Mouse (Mus musculus) layer of hippocampus, postnatal 36 days (tissue): ENCODE measurements at regions not wholly inside any gene's neighbourhood (a gene's known extent, or its start where the extent isn't known, plus 50 kb on each side); places are given as distances from the start of the nearest gene placed in this dataset.
"Not testable (repeated sequence)": the region's sequence is repeated elsewhere in the genome, so short reads cannot be mapped to it uniquely, and the experiment has no call there.

Experiments used
- DNase-seq, 2 experiments: peaks; one replicate each; pipeline ENCODE4 v3.0.0; 2022

DNA sequence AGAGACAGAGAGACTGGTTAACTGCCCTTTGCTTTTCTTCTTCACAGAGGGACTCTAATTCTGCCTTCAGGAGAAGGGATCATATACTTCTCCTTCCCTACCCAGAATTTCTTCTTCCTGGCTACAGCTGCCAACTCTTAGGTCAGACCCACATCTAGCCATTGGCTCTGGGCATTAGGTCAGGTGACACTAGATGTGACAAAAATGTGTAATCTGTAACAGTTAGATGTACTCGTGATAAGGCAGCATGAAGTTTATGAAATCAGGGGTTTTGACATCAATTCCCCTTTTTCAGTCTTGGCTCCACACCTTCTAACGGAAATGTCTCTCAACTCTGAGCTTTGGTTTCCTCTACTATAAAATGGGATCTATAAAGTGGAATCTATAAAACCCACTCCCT lies 428.4 kb downstream of the Bmper start:
- DNase-seq = no peak

DNA sequence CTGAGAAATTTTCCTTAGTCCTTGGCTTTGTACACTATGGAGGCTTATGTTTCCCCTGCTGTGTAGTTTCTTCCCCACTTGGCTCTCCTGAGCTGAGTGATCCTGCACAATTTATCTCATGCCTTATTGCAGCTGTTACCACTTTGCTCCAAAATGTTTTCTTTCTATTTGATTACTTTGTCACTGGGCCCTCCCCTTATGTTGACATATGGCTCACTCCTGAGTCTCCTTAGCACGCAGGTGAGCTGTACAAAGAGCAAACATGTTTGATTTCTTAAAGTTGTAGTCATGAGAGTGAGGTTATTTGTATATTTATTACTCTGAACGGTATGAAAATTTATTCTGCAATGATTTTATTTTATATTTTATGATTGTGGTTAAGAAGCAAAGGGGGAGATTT lies 430.2 kb downstream of the Bmper start:
- no peak for DNase-seq

DNA sequence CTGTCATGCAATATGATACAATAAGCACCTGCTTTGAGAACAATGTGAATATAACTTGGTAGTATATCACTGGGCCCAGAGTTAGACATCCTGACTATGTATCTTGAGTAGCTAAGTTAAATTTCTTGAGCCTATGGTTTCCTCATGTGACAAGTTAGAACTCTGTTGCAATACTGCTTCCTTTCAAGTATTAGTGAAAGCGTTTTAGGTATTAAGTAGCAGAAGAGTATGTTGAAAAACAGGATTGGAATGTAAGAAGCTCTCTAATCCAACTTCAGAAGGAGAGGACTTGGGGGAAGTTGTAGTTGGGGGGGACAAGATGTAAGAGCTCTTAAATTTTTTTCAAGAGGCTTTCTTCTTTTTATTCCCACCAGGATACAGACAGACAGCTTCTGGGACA lies 431.9 kb downstream of the Bmper start:
- no peak for DNase-seq

DNA sequence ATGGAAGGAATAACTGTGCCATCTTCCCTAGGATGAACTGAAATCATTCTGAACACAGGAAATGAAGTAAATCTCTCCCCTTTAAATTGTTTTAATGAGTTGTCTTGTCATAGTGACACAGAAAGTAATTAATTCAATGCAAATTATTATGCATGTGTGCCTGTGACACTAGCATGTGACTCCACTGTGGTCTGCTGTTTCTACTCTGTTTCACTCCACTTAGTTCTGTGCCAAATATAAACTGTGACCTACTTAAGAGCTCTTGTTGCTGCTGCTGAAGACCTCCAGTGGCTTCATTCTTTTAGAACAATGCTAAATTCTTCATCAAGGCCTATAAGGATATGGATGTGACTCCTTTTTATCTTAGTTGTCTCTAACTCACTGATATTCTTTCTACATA lies 431.8 kb upstream of the Npsr1 start:
- no peak for DNase-seq

DNA sequence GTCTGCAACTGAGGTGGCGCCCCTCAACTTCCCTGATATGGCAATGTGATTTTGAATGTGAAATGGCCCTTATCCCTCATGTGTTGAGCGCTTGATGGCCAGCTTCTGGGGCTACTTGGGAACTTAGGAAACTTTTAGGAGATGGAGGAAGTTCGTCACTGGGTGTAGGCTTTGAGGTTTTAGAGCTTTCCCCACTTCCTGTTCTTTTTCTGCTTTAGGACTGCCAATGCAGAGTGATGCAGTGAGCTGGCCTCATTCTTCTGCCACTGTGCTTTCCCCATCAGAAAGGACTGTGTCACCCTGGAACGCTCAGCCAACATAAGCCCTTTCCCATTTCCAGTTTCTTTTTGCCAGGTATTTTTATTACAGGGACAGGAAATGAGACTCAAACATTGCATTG lies 428.6 kb upstream of the Npsr1 start:
- no peak for DNase-seq

DNA sequence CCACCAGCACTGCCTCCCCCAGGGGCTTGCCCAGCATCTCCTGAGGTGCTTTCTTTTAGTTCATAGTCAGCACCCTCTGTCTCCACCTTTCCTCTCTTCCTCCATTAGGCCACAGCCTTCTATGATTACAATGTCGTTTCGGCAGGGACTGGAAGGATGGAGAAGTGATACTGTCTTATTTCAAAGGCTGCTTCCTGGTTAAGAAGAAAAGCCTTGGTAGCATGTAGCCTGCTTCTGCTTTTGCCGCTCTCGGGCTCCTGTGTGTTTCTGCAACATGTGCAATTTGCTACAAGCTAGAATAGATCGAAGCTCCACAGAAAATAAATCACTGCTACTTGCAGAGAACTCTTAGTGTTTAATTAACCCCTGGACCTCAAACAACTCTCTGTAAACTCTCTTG lies 427.2 kb upstream of the Npsr1 start:
- no peak for DNase-seq

DNA sequence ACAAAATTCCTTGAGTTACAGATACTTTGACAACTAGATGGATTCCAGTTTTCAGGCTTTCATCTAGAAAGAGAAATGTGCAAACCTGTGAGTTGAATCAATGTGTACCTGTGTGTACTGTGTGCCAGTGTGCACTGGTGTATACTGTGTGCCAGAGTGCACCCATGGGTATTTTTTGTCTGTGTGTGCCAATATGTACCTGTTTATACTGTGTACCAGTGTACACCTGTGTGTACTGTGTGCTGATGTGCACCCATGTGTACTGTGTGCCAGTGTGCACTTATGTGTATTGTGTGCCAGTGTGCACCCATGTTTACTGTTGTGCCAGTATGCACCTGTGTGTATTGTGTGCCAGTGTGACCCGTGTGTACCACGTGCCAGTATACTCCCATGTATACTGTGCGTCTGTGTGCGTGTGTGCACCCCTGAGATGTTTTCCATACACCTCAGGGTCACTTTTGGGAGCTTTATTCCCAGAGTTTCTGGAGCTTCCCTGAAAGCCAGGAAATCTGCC lies 424.4 kb upstream of the Npsr1 start:
- no peak for DNase-seq

DNA sequence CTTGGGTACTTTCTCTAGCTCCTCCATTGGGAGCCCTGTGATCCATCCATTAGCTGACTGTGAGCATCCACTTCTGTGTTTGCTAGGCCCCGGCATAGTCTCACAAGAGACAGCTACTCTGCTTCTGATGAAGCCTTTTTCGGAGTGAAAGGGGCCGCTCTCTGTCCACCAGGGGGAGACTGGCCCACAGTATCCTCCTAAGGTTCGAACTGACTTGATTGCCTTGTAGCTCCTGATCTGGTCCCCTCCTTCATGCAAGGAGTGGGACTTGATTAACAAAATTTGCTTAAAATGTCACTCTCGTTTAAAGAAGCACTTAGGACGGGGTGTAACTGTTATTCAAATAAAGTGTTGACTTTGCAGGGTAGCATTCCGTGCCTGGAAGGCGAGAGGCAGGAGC lies 423.0 kb upstream of the Npsr1 start:
- no peak for DNase-seq

DNA sequence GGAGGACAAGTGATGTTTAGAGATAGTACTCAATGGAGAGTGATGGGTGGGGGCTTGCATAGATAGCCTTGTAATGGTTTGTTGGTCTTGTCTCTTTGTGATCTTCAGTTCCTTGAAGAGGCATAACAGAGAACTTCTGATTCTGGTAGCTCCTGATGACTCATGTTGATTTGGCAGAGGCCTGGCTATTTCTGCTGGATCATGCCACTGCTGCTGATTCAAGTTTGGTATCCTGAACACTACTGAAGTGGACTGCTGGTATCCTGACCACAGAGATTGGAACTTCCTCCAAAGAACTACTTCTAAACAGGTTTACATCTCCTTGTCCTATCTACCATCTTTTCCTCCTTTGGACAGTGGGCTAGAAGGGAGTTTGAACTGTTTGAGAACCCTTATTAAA lies 408.3 kb upstream of the Npsr1 start:
- DNase-seq = no peak

DNA sequence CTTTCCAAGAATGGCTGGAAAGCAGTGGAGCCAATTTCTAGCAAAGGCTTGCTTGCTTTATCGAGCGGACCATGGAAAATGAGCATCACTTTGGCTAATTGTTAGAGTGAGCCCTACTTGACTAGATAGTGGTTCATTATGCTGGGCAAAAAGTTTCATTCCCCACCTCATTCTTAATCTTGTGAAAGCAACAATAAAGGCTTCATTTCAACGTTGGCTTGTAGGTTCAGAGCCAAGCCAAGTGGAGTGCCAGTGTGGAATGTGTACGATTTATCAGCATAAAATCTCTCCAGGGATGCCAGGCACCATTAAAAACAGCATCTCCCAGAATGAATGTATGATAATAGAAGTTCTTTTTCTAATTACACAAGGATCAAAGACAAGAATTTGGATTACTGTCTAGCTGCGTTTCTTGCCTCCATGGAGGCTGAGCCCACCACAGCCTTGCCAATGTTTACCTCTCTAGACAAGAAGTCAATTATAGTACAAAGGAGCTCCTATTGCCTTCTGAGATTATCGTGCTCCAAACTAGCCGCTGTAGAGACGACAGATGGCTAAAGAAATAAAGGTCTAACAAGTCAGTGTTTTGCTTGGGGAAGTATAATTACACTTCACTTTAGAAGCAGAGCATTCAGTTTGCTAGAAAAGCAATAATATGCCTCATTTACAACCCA lies 404.9 kb upstream of the Npsr1 start:
- DNase-seq = no peak

DNA sequence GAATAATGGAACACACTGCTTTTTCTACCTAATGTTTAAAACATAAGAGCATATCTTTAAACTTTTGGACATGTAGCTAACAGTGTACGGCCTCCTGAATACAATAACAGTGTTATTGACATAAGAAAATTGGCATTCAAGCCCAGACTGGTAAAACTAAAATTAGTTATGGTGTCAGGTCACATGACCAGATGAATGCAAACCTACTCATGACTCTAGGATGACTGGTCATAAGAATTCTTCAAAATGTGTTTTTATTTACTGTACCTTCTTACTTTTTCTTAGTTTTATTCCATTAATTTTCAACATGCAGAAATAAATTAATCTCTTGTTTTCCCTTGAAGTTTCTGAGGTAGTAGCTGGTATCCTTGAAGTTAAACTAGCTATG lies 404.4 kb upstream of the Npsr1 start:
- DNase-seq = no peak

DNA sequence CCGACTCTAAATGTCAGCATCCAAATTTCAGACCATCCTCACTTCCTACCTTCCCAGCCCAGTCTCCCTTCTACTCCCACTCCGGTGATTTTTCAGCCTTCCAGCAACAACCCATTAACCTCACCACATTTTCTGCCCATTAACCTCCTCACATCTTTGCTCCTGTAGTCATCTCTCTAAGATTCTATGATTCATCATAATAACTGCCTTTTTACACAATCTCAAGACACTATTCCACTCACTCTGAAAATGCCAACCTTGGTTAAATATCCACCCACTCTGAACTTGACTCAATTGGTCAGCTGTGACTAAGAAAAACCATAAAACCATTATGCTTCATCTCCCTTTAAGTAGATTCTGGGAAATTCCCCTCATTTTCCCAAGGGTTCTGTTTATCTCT lies 403.3 kb upstream of the Npsr1 start:
- no peak for DNase-seq

DNA sequence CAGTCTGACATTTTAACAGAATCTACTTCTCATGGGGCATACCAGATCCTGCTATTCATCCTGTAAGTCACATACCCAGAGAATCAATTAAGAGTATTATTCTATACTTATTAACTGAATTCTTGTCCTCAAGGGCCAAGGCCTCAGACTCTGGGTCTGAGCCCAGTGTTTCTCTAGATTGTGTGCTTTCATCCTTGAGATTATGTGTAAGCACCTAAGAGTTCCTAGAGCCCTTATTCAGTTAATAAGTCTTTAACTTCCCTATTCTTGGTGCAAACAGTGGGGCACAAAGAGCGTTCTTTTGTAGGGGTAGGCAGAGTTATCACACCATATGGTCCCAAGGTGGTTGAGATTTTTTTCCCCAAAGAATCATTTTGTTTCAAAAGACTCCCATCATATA lies 397.2 kb upstream of the Npsr1 start:
- no peak for DNase-seq

DNA sequence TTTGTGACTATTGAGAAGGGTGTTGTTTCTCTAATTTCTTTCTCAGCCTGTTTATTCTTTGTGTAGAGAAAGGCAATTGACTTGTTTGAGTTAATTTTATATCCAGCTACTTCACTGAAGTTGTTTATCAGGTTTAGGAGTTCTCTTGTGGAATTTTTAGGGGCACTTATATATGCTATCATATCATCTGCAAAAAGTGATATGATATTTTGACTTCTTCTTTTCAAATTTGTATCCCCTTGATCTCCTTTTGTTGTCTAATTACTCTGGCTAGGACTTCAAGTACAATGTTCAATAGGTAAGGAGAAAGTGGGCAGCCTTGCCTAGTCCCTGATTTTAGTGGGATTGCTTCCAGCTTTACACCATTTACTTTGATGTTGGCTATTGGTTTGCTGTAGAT lies 380.2 kb upstream of the Npsr1 start:
- not testable (repeated sequence) for DNase-seq

DNA sequence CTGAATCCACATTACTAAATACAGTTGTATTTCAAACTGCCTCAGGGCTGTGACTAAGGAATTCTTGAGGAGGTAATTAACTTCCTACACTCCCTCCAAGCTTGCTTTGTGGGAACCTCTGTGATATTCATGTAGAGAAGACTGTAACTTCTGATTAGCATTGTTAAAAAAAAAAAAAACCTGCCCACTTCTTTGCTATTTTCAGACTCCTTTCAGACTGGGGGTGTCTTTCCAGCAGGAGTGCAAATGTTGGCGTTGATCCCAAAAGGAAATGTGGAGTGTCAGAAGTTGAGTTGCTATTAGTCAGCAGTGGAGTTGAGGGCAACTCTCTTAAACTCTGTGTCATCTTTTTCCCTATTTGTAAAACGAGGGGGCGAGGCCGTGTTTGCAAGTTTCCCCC lies 369.0 kb upstream of the Npsr1 start:
- peak in 1 of 2 experiments; percentile 3 for DNase-seq

DNA sequence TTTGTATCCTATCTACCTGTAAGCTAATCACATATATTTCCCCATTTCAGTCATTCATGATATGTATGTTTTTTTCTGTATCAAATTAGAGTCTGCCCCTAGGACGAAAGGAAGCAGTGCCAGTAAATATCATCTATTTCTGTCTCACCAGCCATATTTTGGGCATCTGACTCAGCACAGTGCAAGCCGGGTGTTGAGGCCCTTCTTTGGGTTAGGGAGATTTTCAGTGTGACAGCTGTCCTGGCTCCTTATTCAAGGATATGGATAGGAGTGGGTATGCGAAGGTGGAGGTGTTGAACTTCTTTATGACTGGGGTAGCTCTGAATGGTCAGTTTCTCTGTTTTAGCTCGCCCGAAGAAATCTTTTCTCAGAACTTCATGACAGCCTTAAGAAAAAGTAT lies 345.3 kb upstream of the Npsr1 start:
- DNase-seq = no peak

DNA sequence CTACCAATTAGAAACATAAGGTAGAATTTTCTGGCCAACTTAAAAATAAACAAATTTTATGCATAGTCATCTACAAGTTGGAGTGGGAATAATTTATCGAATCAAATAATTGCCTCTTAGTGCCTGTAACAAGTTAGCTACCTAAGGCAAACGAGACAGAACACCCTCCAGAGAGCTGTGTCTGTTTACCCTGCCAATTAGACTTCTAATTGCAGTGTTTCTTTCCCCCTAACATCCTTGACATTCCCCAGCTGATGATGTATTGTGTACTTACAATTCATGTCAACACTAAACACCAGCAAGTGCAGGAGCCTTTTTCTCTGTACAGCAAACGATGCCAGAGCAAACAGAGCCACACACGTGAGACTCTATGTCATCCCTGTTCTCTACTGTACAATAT lies 311.1 kb upstream of the Npsr1 start:
- peak in 1 of 2 experiments; percentile 3 for DNase-seq
